ENCODE assay signal across 12 mouse cellular contexts in the genomic region with DNA sequence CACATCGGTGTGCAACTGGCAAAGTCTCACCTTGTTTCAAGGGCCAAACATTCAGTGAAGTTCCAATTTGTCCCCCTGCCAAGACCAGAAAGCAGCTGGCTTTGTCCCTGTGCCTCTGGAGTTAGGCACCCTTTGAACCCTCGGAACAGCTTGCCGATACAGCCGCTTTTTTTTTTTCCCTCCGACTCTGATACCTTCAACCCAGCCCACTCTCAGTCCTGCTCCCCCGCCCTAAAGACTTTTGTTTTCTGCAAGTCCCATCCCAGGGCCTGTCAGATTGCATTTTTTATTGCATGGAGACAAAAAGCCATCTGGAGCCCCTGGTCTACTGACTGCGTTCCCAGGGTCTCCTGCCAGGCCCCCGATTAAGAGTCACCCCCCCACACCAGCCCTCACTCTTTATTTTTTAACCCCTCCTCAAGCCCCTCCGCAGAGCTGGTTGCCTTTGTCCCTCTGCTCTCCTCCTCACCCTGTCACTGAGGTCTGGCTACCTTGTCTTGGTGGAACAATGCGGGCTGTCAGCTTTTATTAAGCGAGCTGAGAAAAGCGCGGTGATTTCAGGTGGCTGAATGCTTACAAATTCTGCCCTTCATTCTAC. TPM values are rescaled to one million over a fixed set of nuclear protein-coding genes. Genes with fewer than 3 reads are reported as not detected.
DNase-seq lines count a peak whose midpoint lies in the region; ATAC-seq and TF ChIP-seq lines count a peak whose summit lies in the region.
"Had no signal": no experiment of that assay in that cellular context is flagged by ENCODE, and none has a peak within 500 bp of the region (broad histone marks: within the 10 kb centered on the region; RNA-seq: fewer than 3 reads in every experiment).

No protein-coding gene starts in this region.

- TF ChIP-seq CTCF in midbrain, postnatal 0 days (IDR thresholded peaks at IDR 0.05): no peak

- H3K9ac ChIP-seq in embryonic facial prominence, embryonic 14.5 days (ENCODE audit: low read depth, low read length): no peak overlapping the region; the same call in 1 of the 2 replicates
- no peak overlapping the region for H3K9ac ChIP-seq in kidney, embryonic 14.5 days (ENCODE audit: low read depth, low read length)
- peak overlapping the region; percentile 36; the same call in 1 of the 2 replicates for H3K9ac ChIP-seq in midbrain, postnatal 0 days (replicated peaks; ENCODE audit: low read length, poor library complexity, severe bottlenecking)
- H3K9ac ChIP-seq: liver, embryonic 13.5 days had no signal

- H3K9me3 ChIP-seq in embryonic facial prominence, embryonic 14.5 days (ENCODE audit: control insufficient read depth, low read length): no peaks in the 10 kb centered on the region; the same call in 1 of the 2 replicates
- H3K9me3 ChIP-seq in kidney, embryonic 14.5 days (ENCODE audit: control insufficient read depth, low read length): no peaks in the 10 kb centered on the region
- H3K9me3 ChIP-seq in midbrain, postnatal 0 days (ENCODE audit: low read length): no peaks in the 10 kb centered on the region
- H3K9me3 ChIP-seq: liver, embryonic 13.5 days had no signal

- ATAC-seq in embryonic facial prominence, embryonic 14.5 days (ENCODE audit: low read depth): peak; percentile 47; the same call in 1 of the 2 replicates
- no peak for ATAC-seq in kidney, embryonic 14.5 days (ENCODE audit: low FRiP score, low TSS enrichment)
- no peak for ATAC-seq in midbrain, postnatal 0 days (ENCODE audit: low FRiP score)
- no peak for ATAC-seq in megakaryocyte-erythroid progenitor cell, adult 5-6 weeks (replicated peaks; ENCODE audit: low FRiP score, low TSS enrichment, poor library complexity, severe bottlenecking)

- intact Hi-C loops in gastrocnemius, postnatal 14 days (cut with DNase I; ENCODE audit: low total_unique reads): no loop called here

- DNase-seq in cerebellum, postnatal 14 days: peak; percentile 37 to 41
- DNase-seq in cerebellum, adult 9-11 months: no peak
- DNase-seq in embryonic facial prominence, embryonic 14.5 days (ENCODE audit: low spot score): peak; percentile 78
- DNase-seq in midbrain, postnatal 0 days (ENCODE audit: low spot score): peak; percentile 84
- no peak for DNase-seq in ovary, postnatal 10 days (ENCODE audit: low spot score)
- no peak for DNase-seq in gastrocnemius, postnatal 14 days
- DNase-seq: heart, adult 18-20 months; liver, embryonic 13.5 days had no signal

- peak overlapping the region; percentile 26 for H3K4me2 ChIP-seq in embryonic facial prominence, embryonic 14.5 days (ENCODE audit: low read depth, low read length)
- peak overlapping the region; percentile 15 for H3K4me2 ChIP-seq in kidney, embryonic 14.5 days (replicated peaks; ENCODE audit: low read depth, low read length)
- H3K4me2 ChIP-seq in midbrain, postnatal 0 days (ENCODE audit: low read depth, low read length, poor library complexity, severe bottlenecking): 0 out of 2 replicates have a peak overlapping the region, but pooled peaks have one; percentile 6
- H3K4me2 ChIP-seq: liver, embryonic 13.5 days had no signal

- H3K4me1 ChIP-seq in embryonic facial prominence, embryonic 14.5 days (ENCODE audit: control insufficient read depth, insufficient read depth, low read length): peaks cover 23% of the 10 kb centered on the region
- peaks cover 22% of the 10 kb centered on the region for H3K4me1 ChIP-seq in kidney, embryonic 14.5 days (ENCODE audit: control insufficient read depth, insufficient read depth, low read length)
- peaks cover 13% of the 10 kb centered on the region; the same call in 1 of the 2 replicates for H3K4me1 ChIP-seq in midbrain, postnatal 0 days (ENCODE audit: insufficient read depth, low read length)
- H3K4me1 ChIP-seq: liver, embryonic 13.5 days had no signal

- no peaks in the 10 kb centered on the region for H3K36me3 ChIP-seq in embryonic facial prominence, embryonic 14.5 days (ENCODE audit: control insufficient read depth, insufficient read depth, low read length)
- H3K36me3 ChIP-seq in kidney, embryonic 14.5 days (ENCODE audit: control insufficient read depth, insufficient read depth, low read length): no peaks in the 10 kb centered on the region
- no peaks in the 10 kb centered on the region for H3K36me3 ChIP-seq in midbrain, postnatal 0 days (ENCODE audit: insufficient read depth, low read length)
- H3K36me3 ChIP-seq: liver, embryonic 13.5 days had no signal

- WGBS in embryonic facial prominence, embryonic 14.5 days: 21% methylated on average over 12 of the region's 13 CpGs
- WGBS in kidney, embryonic 14.5 days: 11% methylated on average over 13 of the region's 13 CpGs
- 12% methylated on average over 13 of the region's 13 CpGs for WGBS in midbrain, postnatal 0 days

- H3K4me3 ChIP-seq in embryonic facial prominence, embryonic 14.5 days (ENCODE audit: low read depth, low read length): no peak overlapping the region
- H3K4me3 ChIP-seq in kidney, embryonic 14.5 days (ENCODE audit: low read length): no peak overlapping the region
- no peak overlapping the region for H3K4me3 ChIP-seq in midbrain, postnatal 0 days (ENCODE audit: low read depth, low read length)
- H3K4me3 ChIP-seq: liver, embryonic 13.5 days had no signal

- H3K27ac ChIP-seq in embryonic facial prominence, embryonic 14.5 days (replicated peaks; ENCODE audit: low read depth, low read length): no peak overlapping the region
- no peak overlapping the region for H3K27ac ChIP-seq in kidney, embryonic 14.5 days (ENCODE audit: low read depth, low read length)
- no peak overlapping the region for H3K27ac ChIP-seq in midbrain, postnatal 0 days (ENCODE audit: low read depth, low read length)
- H3K27ac ChIP-seq: liver, embryonic 13.5 days had no signal

- H3K27me3 ChIP-seq in embryonic facial prominence, embryonic 14.5 days (replicated peaks; ENCODE audit: control insufficient read depth, insufficient read depth, low read length): no peaks in the 10 kb centered on the region
- no peaks in the 10 kb centered on the region; the same call in 1 of the 2 replicates for H3K27me3 ChIP-seq in kidney, embryonic 14.5 days (ENCODE audit: control insufficient read depth, insufficient read depth, low read length)
- H3K27me3 ChIP-seq in midbrain, postnatal 0 days (ENCODE audit: insufficient read depth, low read length): no peaks in the 10 kb centered on the region

RNA-seq across cellular contexts. Expression of gene Ccdc182, which starts 18.9 kb away (rescaled TPM):
- not detected in 2 replicates for polyA plus RNA-seq in embryonic facial prominence, embryonic 14.5 days (2014; fragmentation: Nextera tagmentation; extraction: Ambion mirVana)
- 3.0 and 3.1 TPM in 2 replicates for polyA plus RNA-seq in kidney, embryonic 14.5 days (2014; fragmentation: Nextera tagmentation; extraction: Ambion mirVana)
- total RNA-seq in midbrain, postnatal 0 days (2014; rRNA removed): not detected in 2 replicates
- 0.12 TPM in 1 of 2 replicates, not detected in the other for polyA plus RNA-seq in midbrain, postnatal 0 days (2015; fragmentation: Nextera tagmentation; extraction: Ambion mirVana)
- not detected for total RNA-seq in gastrocnemius, postnatal 14 days (2021)
- not detected in 2 replicates for total RNA-seq in megakaryocyte-erythroid progenitor cell, adult 5-6 weeks (2014; fragmentation: Nextera tagmentation)
- not detected in 2 replicates for total RNA-seq in megakaryocyte-erythroid progenitor cell, adult 5-6 weeks (2017)
- total RNA-seq: common myeloid progenitor, adult 5-6 weeks; heart, adult 18-20 months had no signal
- polyA plus RNA-seq: liver, embryonic 13.5 days; thymus, postnatal 0 days had no signal

Comparison
In these comparisons a context has a peak if more than half of its experiments do, and no peak if none do; other contexts are left out.
1. DNase-seq: peak in cerebellum, postnatal 14 days (2 of 2), embryonic facial prominence, embryonic 14.5 days (single experiment) and midbrain, postnatal 0 days (single experiment); none in cerebellum, adult 9-11 months (single experiment), ovary, postnatal 10 days (single experiment) and gastrocnemius, postnatal 14 days (single experiment).
2. Peak in every context shown above with its lines, with median percentiles within 50 percentile points of each other: H3K4me2 ChIP-seq.